Comparison of ENCODE assay signal across 8 mouse cellular contexts in genomic region chr17:86169092-86169491, GRCm38 (mm10). TPM values are rescaled to one million over a fixed set of nuclear protein-coding genes. Genes with fewer than 3 reads are reported as not detected.
DNase-seq lines count a peak whose midpoint lies in the region; ATAC-seq and TF ChIP-seq lines count a peak whose summit lies in the region.

No protein-coding gene starts in this region.

- no peaks in the 10 kb centered on the region for H3K27me3 ChIP-seq in kidney, embryonic 16.5 days (ENCODE audit: insufficient read depth, low read length)
- H3K27me3 ChIP-seq in MEL (ENCODE audit: control insufficient read depth in 1 of 2, insufficient read depth in 2 of 2, low read length in 2 of 2), result no peaks in the 10 kb centered on the region
- no peaks in the 10 kb centered on the region for H3K27me3 ChIP-seq in forebrain, embryonic 13.5 days
- no peaks in the 10 kb centered on the region for H3K27me3 ChIP-seq in limb, embryonic 15.5 days

- peaks cover 36% of the 10 kb centered on the region for H3K4me1 ChIP-seq in kidney, embryonic 16.5 days (ENCODE audit: insufficient read depth, low read length)
- peaks cover 9 to 25% of the 10 kb centered on the region in 2 experiments for H3K4me1 ChIP-seq in MEL (ENCODE audit: control insufficient read depth in 1 of 2, insufficient read depth in 2 of 2, low read length in 2 of 2)
- H3K4me1 ChIP-seq in forebrain, embryonic 13.5 days, result peaks cover 37% of the 10 kb centered on the region
- H3K4me1 ChIP-seq in limb, embryonic 15.5 days, result peaks cover 23% of the 10 kb centered on the region

- H3K27ac ChIP-seq in kidney, embryonic 16.5 days (ENCODE audit: low read length), result no peak overlapping the region
- no peak overlapping the region for H3K27ac ChIP-seq in MEL (ENCODE audit: control insufficient read depth, low read depth, low read length)
- no peak overlapping the region for H3K27ac ChIP-seq in forebrain, embryonic 13.5 days
- H3K27ac ChIP-seq in limb, embryonic 15.5 days, result no peak overlapping the region

- DNase-seq in kidney, postnatal 25 days, result no peak
- peak; percentile 34 for DNase-seq in MEL (ENCODE audit: low read depth, low spot score)
- DNase-seq in testis, postnatal 10 days (ENCODE audit: low spot score), result peak; percentile 47
- no peak for DNase-seq in urinary bladder, postnatal 14 days (ENCODE audit: low spot score)

- no peak for TF ChIP-seq EP300 in MEL (IDR thresholded peaks at IDR 0.05; ENCODE audit: low read depth in 1 of 2, low read length in 2 of 2)

- TF ChIP-seq RAD21 in MEL (IDR thresholded peaks at IDR 0.05; ENCODE audit: low read depth, low read length), result no peak

- peaks cover 9% of the 10 kb centered on the region for H3K79me2 ChIP-seq in MEL (ENCODE audit: control insufficient read depth, insufficient read depth, low read length, poor library complexity)

- WGBS in kidney, embryonic 16.5 days, result 7% methylated on average over 6 of the region's 6 CpGs
- 24% methylated on average over 6 of the region's 6 CpGs for WGBS in forebrain, embryonic 13.5 days
- 11% methylated on average over 6 of the region's 6 CpGs for WGBS in limb, embryonic 15.5 days

- peak overlapping the region; percentile 83 for H3K9ac ChIP-seq in kidney, embryonic 16.5 days (replicated peaks; ENCODE audit: low read length)
- H3K9ac ChIP-seq in MEL (ENCODE audit: control insufficient read depth, low read depth, low read length, poor library complexity, severe bottlenecking), result peak overlapping the region; percentile 80
- peak overlapping the region; percentile 81 for H3K9ac ChIP-seq in forebrain, embryonic 13.5 days
- no peak overlapping the region for H3K9ac ChIP-seq in limb, embryonic 15.5 days

- 0 out of 2 replicates have a peak, but pooled peaks cover 9% of the 10 kb centered on the region for H3K36me3 ChIP-seq in kidney, embryonic 16.5 days (ENCODE audit: insufficient read depth, low read length)
- peaks cover 0 to 20% of the 10 kb centered on the region in 2 experiments; a peak in 2 of 4 replicates for H3K36me3 ChIP-seq in MEL (ENCODE audit: control insufficient read depth in 1 of 2, insufficient read depth in 2 of 2, low read length in 2 of 2)
- no peaks in the 10 kb centered on the region for H3K36me3 ChIP-seq in forebrain, embryonic 13.5 days (ENCODE audit: poor library complexity, severe bottlenecking)
- 0 out of 2 replicates have a peak, but pooled peaks cover 7% of the 10 kb centered on the region for H3K36me3 ChIP-seq in limb, embryonic 15.5 days

- peak overlapping the region; percentile 93 for H3K4me2 ChIP-seq in kidney, embryonic 16.5 days (replicated peaks; ENCODE audit: low read depth, low read length)
- H3K4me2 ChIP-seq in forebrain, embryonic 13.5 days, result peak overlapping the region; percentile 96
- H3K4me2 ChIP-seq in limb, embryonic 15.5 days, result peak overlapping the region; percentile 94

- ATAC-seq in kidney, embryonic 16.5 days (ENCODE audit: low FRiP score, low TSS enrichment), result no peak
- ATAC-seq in forebrain, embryonic 13.5 days, result no peak
- no peak for ATAC-seq in limb, embryonic 15.5 days (ENCODE audit: insufficient number of reproducible peaks, low FRiP score, low TSS enrichment, low read depth)
- no peak for ATAC-seq in CD4-positive, CD25-positive, alpha-beta regulatory T cell, adult 4 months

- TF ChIP-seq POLR2A in MEL (IDR thresholded peaks at IDR 0.05; ENCODE audit: control insufficient read depth in 1 of 2, insufficient read depth in 1 of 2, low read depth in 1 of 2, low read length in 2 of 2, poor library complexity in 1 of 2), result no peak

- no peaks in the 10 kb centered on the region for H3K9me3 ChIP-seq in kidney, embryonic 16.5 days (ENCODE audit: low read length)
- no peaks in the 10 kb centered on the region for H3K9me3 ChIP-seq in MEL (replicated peaks; ENCODE audit: insufficient read depth, low read length)
- no peaks in the 10 kb centered on the region for H3K9me3 ChIP-seq in forebrain, embryonic 13.5 days (replicated peaks)
- no peaks in the 10 kb centered on the region for H3K9me3 ChIP-seq in limb, embryonic 15.5 days

- no peak for TF ChIP-seq CTCF in MEL (IDR thresholded peaks at IDR 0.05 in 2 of 3, conservative IDR thresholded peaks at IDR 0.05 in 1 of 3; ENCODE audit: control insufficient read depth in 1 of 3, insufficient read depth in 1 of 3, low read depth in 2 of 3, low read length in 3 of 3, poor library complexity in 1 of 3, severe bottlenecking in 1 of 3)

- H3K4me3 ChIP-seq in kidney, embryonic 16.5 days (ENCODE audit: low read length), result peak overlapping the region; percentile 70
- H3K4me3 ChIP-seq in MEL (ENCODE audit: control insufficient read depth in 1 of 2, insufficient read depth in 1 of 2, low read depth in 2 of 2, low read length in 2 of 2), result peak overlapping the region; percentile 61 to 83
- H3K4me3 ChIP-seq in forebrain, embryonic 13.5 days, result peak overlapping the region; percentile 71
- peak overlapping the region; percentile 81 for H3K4me3 ChIP-seq in limb, embryonic 15.5 days

TF ChIP-seq in MEL, 35 proteins besides CTCF, POLR2A, EP300 and RAD21:
- TF ChIP-seq HCFC1 (IDR thresholded peaks at IDR 0.05; ENCODE audit: low read depth, low read length) (no peak), MXI1 (IDR thresholded peaks at IDR 0.05; ENCODE audit: low read depth, low read length) (peak; percentile 59; the same call in 1 of the 2 replicates), JUND (IDR thresholded peaks at IDR 0.05; ENCODE audit: low read depth, low read length) (no peak), POLR2AphosphoS2 (IDR thresholded peaks at IDR 0.05; ENCODE audit: low read length) (no peak)

RNA-seq across cellular contexts. Expression of gene Prkce, which starts 1.5 kb away (rescaled TPM):
- 5.5 and 5.9 TPM in 2 replicates for polyA plus RNA-seq in kidney, embryonic 16.5 days (2015; fragmentation: Nextera tagmentation; extraction: Ambion mirVana)
- 3.0 and 3.6 TPM in 2 replicates for total RNA-seq in MEL (2012; rRNA removed)
- polyA plus RNA-seq in MEL (2012; ENCODE audit: insufficient read depth in 1 of 2, insufficient read length in 2 of 2, low read depth in 1 of 2, low replicate concordance in 2 of 2, missing spikeins in 1 of 2), result 1 to 10 TPM in 1 of 2 experiments, not detected in 1; 5.3 TPM
- polyA plus RNA-seq in forebrain, embryonic 13.5 days (2015; fragmentation: Nextera tagmentation; extraction: Ambion mirVana), result 10.9 and 13.7 TPM in 2 replicates
- polyA plus RNA-seq in limb, embryonic 15.5 days (2015; fragmentation: Nextera tagmentation; extraction: Ambion mirVana), result 6.5 and 6.8 TPM in 2 replicates
- 1 to 10 TPM; 3.5 to 4.6 TPM for polyA plus RNA-seq in CD4-positive, CD25-positive, alpha-beta regulatory T cell, adult 4 months (2017; shearing (Covaris generic))

RNA-seq across cellular contexts. Expression of gene Srbd1, which starts 24.1 kb away (rescaled TPM):
- polyA plus RNA-seq in kidney, embryonic 16.5 days (2015; fragmentation: Nextera tagmentation; extraction: Ambion mirVana), result 21.0 and 22.3 TPM in 2 replicates
- 14.9 and 17.4 TPM in 2 replicates for total RNA-seq in MEL (2012; rRNA removed)
- polyA plus RNA-seq in MEL (2012; ENCODE audit: insufficient read depth in 1 of 2, insufficient read length in 2 of 2, low read depth in 1 of 2, low replicate concordance in 2 of 2, missing spikeins in 1 of 2), result 10 to 100 TPM in 1 of 2 experiments, not detected in 1; 30.5 TPM
- polyA plus RNA-seq in forebrain, embryonic 13.5 days (2015; fragmentation: Nextera tagmentation; extraction: Ambion mirVana), result 18.2 and 21.0 TPM in 2 replicates
- 14.5 and 15.0 TPM in 2 replicates for polyA plus RNA-seq in limb, embryonic 15.5 days (2015; fragmentation: Nextera tagmentation; extraction: Ambion mirVana)
- 10 to 100 TPM; 13.9 to 17.4 TPM for polyA plus RNA-seq in CD4-positive, CD25-positive, alpha-beta regulatory T cell, adult 4 months (2017; shearing (Covaris generic))

Comparison
In these comparisons a context has a peak if more than half of its experiments do, and no peak if none do; other contexts are left out.
1. DNase-seq: peak in MEL (single experiment) and testis, postnatal 10 days (single experiment); none in kidney, postnatal 25 days (0 of 2) and urinary bladder, postnatal 14 days (single experiment).
2. Peak in every context shown above with its lines, with median percentiles within 50 percentile points of each other: H3K4me2 ChIP-seq and H3K4me3 ChIP-seq.